Mouse (Mus musculus) lung, adult 10 weeks (tissue): ENCODE data around the gene Kdm6b. TPM values are rescaled to one million over a fixed set of nuclear protein-coding genes. Genes with fewer than 3 reads are reported as not detected.

Source experiments
- polyA plus RNA-seq: library from polyadenylated mRNA; stranded (reverse); fragments of 350-450 nt; fragmentation: Illumina TruSeq; extraction: RNeasy Lipid Tissue Mini Kit (QIAGEN cat#74804); gene quantifications from one replicate; pipeline ENCODE4 v1.2.3, GENCODE M21; 2014; ENCODE audit warnings: low read depth, low replicate concordance; ENCODE audit not compliant: insufficient read depth

The Kdm6b gene
- polyA plus RNA-seq = 6.6 TPM

GRCm38 (mm10) chr11:69413221-69414181 lies at the start of gene Kdm6b:
Gene Kdm6b (minus strand): TSS chr11:69413675.

DNA sequence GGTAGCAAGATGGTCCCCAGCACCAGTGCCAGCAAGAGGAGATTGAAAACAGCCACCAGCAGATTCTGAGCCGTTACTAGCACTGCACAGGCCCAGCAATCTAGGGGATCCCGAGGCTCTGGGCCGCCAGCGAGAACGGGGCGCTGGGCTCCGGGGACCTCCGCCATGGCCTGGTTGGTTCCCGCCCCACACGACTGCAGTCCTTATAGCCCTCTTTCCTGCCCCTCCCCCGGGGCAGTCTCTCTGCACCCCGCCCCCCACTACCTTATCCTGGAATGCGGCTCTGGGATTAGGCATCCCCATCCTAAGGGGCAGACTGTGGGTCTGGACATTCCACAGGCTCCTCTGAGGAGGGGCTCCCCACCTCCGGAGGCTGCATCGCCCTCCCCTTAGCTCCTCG lies 15.4 kb downstream of the Kdm6b start, which contains the start of gene Tmem88:
Gene Tmem88 (minus strand): TSS at position 176 of the 400 bp plus-strand sequence.

DNA sequence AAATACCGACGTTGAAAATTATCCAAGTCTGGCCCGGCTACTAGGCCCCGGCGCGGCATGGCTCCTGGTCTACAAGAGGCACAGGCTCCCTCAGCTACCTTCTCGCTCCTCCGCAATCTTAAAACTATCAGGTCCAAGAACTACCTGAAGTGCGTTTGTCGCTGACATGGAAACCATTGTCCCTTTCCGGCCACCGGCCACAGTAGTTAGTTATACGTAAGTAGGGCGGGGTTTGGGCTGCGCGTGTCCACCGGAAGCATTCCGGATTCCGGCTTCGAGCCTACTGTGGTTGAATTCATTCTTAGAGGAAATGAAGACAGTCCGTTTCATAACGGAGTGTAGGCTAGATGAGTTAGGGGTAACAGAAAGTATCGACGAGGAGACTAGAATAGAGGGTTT lies 18.2 kb downstream of the Kdm6b start, which contains the start of the genes Naa38 and Cyb5d1:
Gene Naa38 (plus strand): TSS at position 253 of the 399 bp plus-strand sequence.
Gene Cyb5d1 (minus strand): TSS at position 397 of the 399 bp plus-strand sequence.

DNA sequence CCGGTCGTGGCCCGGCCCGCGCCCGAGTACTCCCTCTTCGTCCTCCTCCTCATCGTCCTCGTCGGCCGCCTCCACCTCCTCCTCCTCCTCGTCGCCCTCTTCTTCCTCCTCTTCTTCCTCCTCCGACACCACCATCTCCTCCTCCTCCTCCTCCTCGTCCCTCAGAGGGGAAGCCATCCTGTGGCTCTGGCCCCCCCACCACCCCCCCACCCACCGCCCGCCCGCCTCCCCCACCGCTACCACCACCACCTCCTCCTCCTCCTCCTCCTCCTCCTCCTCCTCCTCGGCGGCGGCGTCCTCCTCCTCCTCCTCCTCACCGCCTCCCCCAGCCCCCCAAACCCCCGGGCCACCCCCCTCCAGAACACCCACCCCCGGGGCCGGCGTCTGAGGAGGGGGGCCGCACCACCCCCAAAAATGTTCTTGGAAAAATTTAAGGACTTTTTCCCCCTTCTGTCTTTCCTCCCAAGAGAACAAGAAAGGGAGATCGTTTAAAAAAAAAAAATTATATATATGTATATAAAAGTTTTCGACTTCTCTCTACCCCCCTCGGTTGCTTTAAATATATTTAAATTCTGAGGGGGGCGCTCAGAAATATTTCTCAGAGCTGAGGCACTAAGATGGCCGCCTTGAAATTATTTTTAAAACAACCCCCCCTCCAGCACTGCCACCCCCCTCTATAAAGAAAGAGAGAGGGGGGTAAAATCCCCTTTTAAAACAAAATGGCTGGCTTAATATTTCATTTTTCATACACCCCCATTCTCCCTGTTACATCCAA lies 44.1 kb downstream of the Kdm6b start, which contains the start of gene Chd3:
Gene Chd3 (minus strand): TSS at position 192 of the 775 bp plus-strand sequence.

Other genes starting within 250 kb of the Kdm6b start
- 0.07 TPM for gene Alox8, start 215.8 kb downstream of the Kdm6b start, polyA plus RNA-seq
- gene Gucy2e, start 176.6 kb downstream of the Kdm6b start, polyA plus RNA-seq = not detected
- 3.7 TPM for gene Cntrob, start 89.9 kb downstream of the Kdm6b start, polyA plus RNA-seq
- gene Trappc1, start 89.7 kb downstream of the Kdm6b start, polyA plus RNA-seq = 64.9 TPM
- gene Kcnab3, start 87.4 kb downstream of the Kdm6b start, polyA plus RNA-seq = 0.39 TPM
- 1.3 TPM for gene Rnf227, start 73.2 kb downstream of the Kdm6b start, polyA plus RNA-seq
- 45.8 TPM for gene Chd3, start 44.3 kb downstream of the Kdm6b start, polyA plus RNA-seq
- 125 TPM for gene Naa38, start 18.2 kb downstream of the Kdm6b start, polyA plus RNA-seq
- 11.8 TPM for gene Cyb5d1, start 18.0 kb downstream of the Kdm6b start, polyA plus RNA-seq
- 12.9 TPM for gene Tmem88, start 15.4 kb downstream of the Kdm6b start, polyA plus RNA-seq
- 0.85 TPM for gene Dnah2, start 135.4 kb upstream of the Kdm6b start, polyA plus RNA-seq
- 0.30 TPM for gene Efnb3, start 146.5 kb upstream of the Kdm6b start, polyA plus RNA-seq
- 10.4 TPM for gene Wrap53, start 166.6 kb upstream of the Kdm6b start, polyA plus RNA-seq
- 26.0 TPM for gene Trp53, start 166.7 kb upstream of the Kdm6b start, polyA plus RNA-seq
- 5.4 TPM for gene Atp1b2, start 192.3 kb upstream of the Kdm6b start, polyA plus RNA-seq
- gene Shbg, start 204.2 kb upstream of the Kdm6b start, polyA plus RNA-seq = not detected
- gene Sat2, start 208.3 kb upstream of the Kdm6b start, polyA plus RNA-seq = 4.7 TPM
- 39.7 TPM for gene Fxr2, start 219.3 kb upstream of the Kdm6b start, polyA plus RNA-seq
- not detected for gene Sox15, start 241.6 kb upstream of the Kdm6b start, polyA plus RNA-seq
- 53.4 TPM for gene Mpdu1, start 249.0 kb upstream of the Kdm6b start, polyA plus RNA-seq